Mouse (Mus musculus): ENCODE measurements around the gene Pdia5. TPM values are rescaled to one million over a fixed set of nuclear protein-coding genes. Genes with fewer than 3 reads are reported as not detected.
A peak's percentile ranks its signal among the peaks of the same experiment; 100 is the strongest.

Pdia5 gene
- polyA plus RNA-seq, 1 experiment from 2014 or later = 27.7 TPM

DNA sequence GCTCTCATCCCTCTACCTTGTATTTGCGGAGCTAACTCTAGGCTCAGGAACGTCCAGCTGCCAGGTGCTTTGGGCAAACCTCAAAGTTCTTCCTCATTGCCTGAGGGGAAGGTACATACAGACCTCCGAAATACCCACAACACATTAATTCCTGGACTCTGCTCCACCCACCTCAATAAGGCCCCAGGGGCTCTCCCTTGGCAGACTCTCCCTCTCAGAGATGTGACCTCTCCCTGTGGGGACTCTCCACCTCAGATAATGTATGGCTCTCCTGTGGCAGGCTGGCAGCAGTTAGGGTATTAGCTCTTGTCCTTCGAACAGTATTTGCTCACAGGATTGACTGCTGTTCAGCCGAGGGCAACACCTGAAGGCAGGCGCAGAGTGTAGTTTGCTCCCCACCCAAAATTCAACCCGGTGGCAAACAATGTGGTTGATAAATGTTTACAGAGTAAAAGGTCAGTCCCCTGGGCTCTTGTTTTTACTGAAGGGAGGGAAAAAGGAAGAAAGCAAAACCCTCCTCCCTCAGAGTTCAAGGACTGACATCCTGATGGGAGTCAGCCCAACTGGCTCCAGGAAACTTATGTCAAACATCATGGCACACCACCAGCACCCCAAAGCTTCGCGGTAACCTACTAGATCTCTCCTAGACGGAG is 1.5 kb downstream of the Pdia5 start:
- ATAC-seq (ENCODE audit: low read depth) (no peak), DNase-seq (ENCODE audit: low spot score) (no peak)
- Histone ChIP-seq H3K9me3 (ENCODE audit: control insufficient read depth, low read length) (no peaks in the 10 kb centered on the region), H3K36me3 (ENCODE audit: control insufficient read depth, insufficient read depth, low read length) (no peaks in the 10 kb centered on the region), H3K9ac (ENCODE audit: low read depth, low read length) (peak overlapping the region; percentile 69; the same call in 1 of the 2 replicates), H3K27me3 (replicated peaks; ENCODE audit: control insufficient read depth, insufficient read depth, low read length) (no peaks in the 10 kb centered on the region), H3K27ac (replicated peaks; ENCODE audit: low read depth, low read length) (no peak overlapping the region), H3K4me3 (ENCODE audit: low read depth, low read length) (peak overlapping the region; percentile 66), H3K4me2 (ENCODE audit: low read depth, low read length) (peak overlapping the region; percentile 84), H3K4me1 (ENCODE audit: control insufficient read depth, insufficient read depth, low read length) (peaks cover 18% of the 10 kb centered on the region)
- whole genome bisulfite sequencing = 48% methylated on average over 10 of the region's 10 CpGs

DNA sequence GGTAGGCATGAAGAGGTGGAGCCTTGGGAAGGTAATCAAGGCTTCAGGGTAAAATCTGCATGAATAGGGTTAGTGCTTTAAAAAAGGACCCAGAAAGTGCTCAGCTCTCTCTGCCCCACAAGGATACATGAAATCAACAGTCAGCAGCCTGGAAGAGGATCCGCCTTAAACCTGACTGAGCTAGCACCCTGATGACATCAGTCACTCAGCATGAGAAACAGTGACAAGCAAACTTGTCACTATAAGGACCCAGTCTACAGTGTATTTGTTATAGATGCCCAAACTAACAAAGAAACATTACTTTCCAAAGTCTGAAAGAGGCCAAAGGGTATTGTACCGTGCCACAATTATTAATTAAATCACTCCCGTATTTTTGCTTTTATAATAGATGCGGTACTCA is 2.9 kb downstream of the Pdia5 start:
- H3K27me3 ChIP-seq (replicated peaks; ENCODE audit: control insufficient read depth, insufficient read depth, low read length) = no peaks in the 10 kb centered on the region
- no peaks in the 10 kb centered on the region for H3K36me3 ChIP-seq (ENCODE audit: control insufficient read depth, insufficient read depth, low read length)
- no peak overlapping the region for H3K9ac ChIP-seq (ENCODE audit: low read depth, low read length)
- H3K9me3 ChIP-seq (ENCODE audit: control insufficient read depth, low read length) = no peaks in the 10 kb centered on the region
- DNase-seq (ENCODE audit: low spot score) = no peak
- H3K4me3 ChIP-seq (ENCODE audit: low read depth, low read length) = no peak overlapping the region
- H3K4me1 ChIP-seq (ENCODE audit: control insufficient read depth, insufficient read depth, low read length) = peaks cover 20% of the 10 kb centered on the region
- no peak overlapping the region for H3K27ac ChIP-seq (replicated peaks; ENCODE audit: low read depth, low read length)
- WGBS = 90% methylated on average over 4 of the region's 4 CpGs
- H3K4me2 ChIP-seq (ENCODE audit: low read depth, low read length) = no peak overlapping the region
- ATAC-seq (ENCODE audit: low read depth) = no peak

DNA sequence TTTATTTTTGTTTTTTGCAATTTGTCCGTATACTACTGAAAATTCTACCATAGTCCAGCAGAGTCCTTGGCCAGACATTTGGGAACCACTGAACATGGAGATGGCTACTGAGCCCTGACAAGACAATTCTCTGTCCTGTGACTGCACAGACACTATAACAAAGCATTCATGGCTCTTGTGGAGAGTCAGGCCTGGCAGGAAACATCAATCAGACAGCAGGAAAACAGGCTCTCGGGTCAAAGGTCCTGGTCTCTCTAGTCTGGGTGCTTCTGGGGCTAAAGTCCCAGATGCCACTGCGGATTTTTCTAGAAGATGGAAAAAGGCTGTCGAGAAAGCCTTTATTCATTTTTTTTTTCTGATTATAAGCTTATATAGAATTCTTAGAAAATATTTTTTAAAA is 3.6 kb downstream of the Pdia5 start:
- 34% methylated on average over 4 of the region's 4 CpGs for WGBS
- DNase-seq (ENCODE audit: low spot score) = no peak
- H3K27ac ChIP-seq (replicated peaks; ENCODE audit: low read depth, low read length) = no peak overlapping the region
- ATAC-seq (ENCODE audit: low read depth) = no peak
- H3K4me3 ChIP-seq (ENCODE audit: low read depth, low read length) = no peak overlapping the region
- no peak overlapping the region for H3K4me2 ChIP-seq (ENCODE audit: low read depth, low read length)
- H3K9ac ChIP-seq (ENCODE audit: low read depth, low read length) = no peak overlapping the region
- H3K27me3 ChIP-seq (replicated peaks; ENCODE audit: control insufficient read depth, insufficient read depth, low read length) = no peaks in the 10 kb centered on the region
- H3K36me3 ChIP-seq (ENCODE audit: control insufficient read depth, insufficient read depth, low read length) = no peaks in the 10 kb centered on the region
- no peaks in the 10 kb centered on the region for H3K9me3 ChIP-seq (ENCODE audit: control insufficient read depth, low read length)
- H3K4me1 ChIP-seq (ENCODE audit: control insufficient read depth, insufficient read depth, low read length) = peaks cover 20% of the 10 kb centered on the region

DNA sequence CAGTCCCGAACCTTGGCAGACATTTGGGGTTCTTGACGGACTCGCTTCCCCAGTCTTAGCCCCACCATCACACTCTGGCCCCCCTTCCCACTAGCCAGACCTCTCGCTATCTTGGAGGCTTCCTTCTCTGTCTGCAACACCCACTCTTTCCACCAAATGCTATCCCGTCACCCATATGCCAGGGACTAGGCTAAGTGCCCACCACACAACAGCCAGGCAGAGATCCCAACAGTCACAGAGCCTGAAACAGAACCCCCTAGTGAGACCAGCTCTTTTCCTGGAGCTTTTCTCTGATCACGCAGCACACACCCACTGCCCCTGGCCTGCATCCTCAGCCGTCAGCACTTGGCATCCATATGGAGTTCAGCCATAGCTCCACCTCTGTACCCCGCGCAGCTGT is 5.0 kb downstream of the Pdia5 start:
- Histone ChIP-seq H3K9ac (ENCODE audit: low read depth, low read length) (no peak overlapping the region), H3K4me3 (ENCODE audit: low read depth, low read length) (no peak overlapping the region), H3K9me3 (ENCODE audit: control insufficient read depth, low read length) (no peaks in the 10 kb centered on the region), H3K36me3 (ENCODE audit: control insufficient read depth, insufficient read depth, low read length) (no peaks in the 10 kb centered on the region), H3K27ac (replicated peaks; ENCODE audit: low read depth, low read length) (no peak overlapping the region), H3K27me3 (replicated peaks; ENCODE audit: control insufficient read depth, insufficient read depth, low read length) (no peaks in the 10 kb centered on the region), H3K4me2 (ENCODE audit: low read depth, low read length) (no peak overlapping the region), H3K4me1 (ENCODE audit: control insufficient read depth, insufficient read depth, low read length) (peaks cover 20% of the 10 kb centered on the region)
- DNase-seq (ENCODE audit: low spot score) (no peak), ATAC-seq (ENCODE audit: low read depth) (no peak)
- 61% methylated on average over 9 of the region's 9 CpGs for WGBS

DNA sequence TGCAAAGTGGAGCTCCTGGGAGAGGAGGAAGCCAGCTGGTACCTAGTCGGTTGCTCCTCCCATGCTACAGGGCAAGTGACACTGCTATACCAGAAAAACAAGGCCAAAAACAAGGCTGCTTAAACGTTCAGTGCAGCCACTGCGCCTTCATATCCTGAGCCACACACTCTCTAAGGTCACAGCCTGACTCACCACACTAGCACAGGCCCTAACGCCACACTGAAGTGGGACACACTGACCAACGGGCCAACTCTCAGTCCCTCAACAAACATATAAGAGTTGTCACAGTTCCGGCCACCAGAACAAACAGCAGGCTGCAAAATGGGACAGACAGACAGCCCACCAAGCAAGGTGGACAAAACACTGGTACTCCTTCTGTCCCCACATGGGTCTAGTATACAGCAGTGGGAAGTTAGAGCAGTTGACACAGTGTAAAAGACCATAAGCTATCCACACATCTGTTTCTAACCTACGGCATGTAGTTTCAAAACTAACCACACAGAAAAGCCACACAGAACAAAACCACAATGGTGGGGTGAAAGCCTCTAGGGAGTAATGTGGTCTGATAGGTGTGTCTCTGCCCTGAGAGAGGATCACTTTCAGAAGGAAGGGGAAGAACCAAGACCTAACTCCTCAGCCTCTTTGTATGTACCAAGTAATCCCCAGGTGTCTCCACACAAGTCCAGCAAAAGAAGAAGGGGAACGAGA is 6.0 kb downstream of the Pdia5 start:
- peaks cover 16% of the 10 kb centered on the region for H3K4me1 ChIP-seq (ENCODE audit: control insufficient read depth, insufficient read depth, low read length)
- DNase-seq (ENCODE audit: low spot score) (no peak), ATAC-seq (ENCODE audit: low read depth) (no peak; the same call in 1 of the 2 replicates)

DNA sequence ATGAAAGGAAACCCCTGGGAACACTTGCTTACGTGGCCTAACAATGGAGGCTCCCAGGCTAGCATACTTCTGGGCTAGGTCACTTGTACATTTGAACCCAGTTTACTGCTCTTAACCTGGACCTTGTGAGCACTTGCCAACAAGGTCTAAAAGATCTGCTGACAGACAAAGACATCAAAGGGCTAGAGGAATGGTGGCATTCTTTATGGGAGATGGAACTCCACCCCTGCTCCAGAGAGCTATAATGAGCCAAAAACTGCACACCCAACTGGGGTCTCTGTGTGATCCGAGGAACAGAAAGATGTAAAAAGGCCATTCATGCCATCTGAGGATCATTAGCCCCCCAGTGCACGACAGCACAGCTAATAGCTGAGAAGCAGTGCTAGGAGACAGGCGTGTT is 6.6 kb downstream of the Pdia5 start:
- Histone ChIP-seq H3K9ac (ENCODE audit: low read depth, low read length) (no peak overlapping the region), H3K27ac (replicated peaks; ENCODE audit: low read depth, low read length) (no peak overlapping the region), H3K27me3 (replicated peaks; ENCODE audit: control insufficient read depth, insufficient read depth, low read length) (no peaks in the 10 kb centered on the region), H3K36me3 (ENCODE audit: control insufficient read depth, insufficient read depth, low read length) (no peaks in the 10 kb centered on the region), H3K4me2 (ENCODE audit: low read depth, low read length) (no peak overlapping the region), H3K9me3 (ENCODE audit: control insufficient read depth, low read length) (no peaks in the 10 kb centered on the region), H3K4me3 (ENCODE audit: low read depth, low read length) (no peak overlapping the region), H3K4me1 (ENCODE audit: control insufficient read depth, insufficient read depth, low read length) (peaks cover 13% of the 10 kb centered on the region; the same call in 1 of the 2 replicates)
- WGBS = 63% methylated on average over 4 of the region's 4 CpGs
- DNase-seq (ENCODE audit: low spot score) (no peak), ATAC-seq (ENCODE audit: low read depth) (no peak; the same call in 1 of the 2 replicates)

More for the DNA sequence above, 6.0 kb downstream of the Pdia5 start:
- 68% methylated on average over 8 of the region's 8 CpGs for WGBS
- Histone ChIP-seq H3K27me3 (replicated peaks; ENCODE audit: control insufficient read depth, insufficient read depth, low read length) (no peaks in the 10 kb centered on the region), H3K9ac (ENCODE audit: low read depth, low read length) (no peak overlapping the region), H3K36me3 (ENCODE audit: control insufficient read depth, insufficient read depth, low read length) (no peaks in the 10 kb centered on the region), H3K27ac (replicated peaks; ENCODE audit: low read depth, low read length) (no peak overlapping the region), H3K9me3 (ENCODE audit: control insufficient read depth, low read length) (no peaks in the 10 kb centered on the region), H3K4me2 (ENCODE audit: low read depth, low read length) (no peak overlapping the region), H3K4me3 (ENCODE audit: low read depth, low read length) (no peak overlapping the region)

DNA sequence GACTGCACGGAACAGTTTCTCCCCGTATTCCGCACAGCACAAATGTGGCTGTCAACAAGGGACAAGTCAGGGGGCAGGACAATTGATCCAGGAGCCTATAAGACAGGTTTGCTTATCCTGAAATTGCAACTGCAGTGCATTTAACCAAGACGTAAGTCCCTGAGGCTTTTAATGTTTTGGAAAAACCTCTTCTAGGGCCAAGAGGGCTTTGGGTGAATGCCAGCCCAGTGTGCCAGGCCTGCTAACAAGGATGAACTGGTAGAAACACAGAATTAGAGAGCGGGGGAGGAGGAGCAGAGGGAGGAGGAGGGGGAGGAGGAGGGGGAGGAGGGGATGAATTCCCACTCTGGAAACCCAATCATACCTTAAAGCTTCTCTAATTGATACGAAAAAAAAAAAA is 11.4 kb downstream of the Pdia5 start:
- Histone ChIP-seq H3K4me1 (ENCODE audit: control insufficient read depth, insufficient read depth, low read length) (0 out of 2 replicates have a peak, but pooled peaks cover 3% of the 10 kb centered on the region), H3K4me2 (ENCODE audit: low read depth, low read length) (no peak overlapping the region), H3K36me3 (ENCODE audit: control insufficient read depth, insufficient read depth, low read length) (no peaks in the 10 kb centered on the region), H3K4me3 (ENCODE audit: low read depth, low read length) (no peak overlapping the region), H3K9me3 (ENCODE audit: control insufficient read depth, low read length) (no peaks in the 10 kb centered on the region), H3K9ac (ENCODE audit: low read depth, low read length) (no peak overlapping the region), H3K27ac (replicated peaks; ENCODE audit: low read depth, low read length) (no peak overlapping the region), H3K27me3 (replicated peaks; ENCODE audit: control insufficient read depth, insufficient read depth, low read length) (no peaks in the 10 kb centered on the region)
- no peak for ATAC-seq (ENCODE audit: low read depth)
- peak; percentile 72 for DNase-seq (ENCODE audit: low spot score)
- WGBS = 54% methylated on average over 6 of the region's 6 CpGs

DNA sequence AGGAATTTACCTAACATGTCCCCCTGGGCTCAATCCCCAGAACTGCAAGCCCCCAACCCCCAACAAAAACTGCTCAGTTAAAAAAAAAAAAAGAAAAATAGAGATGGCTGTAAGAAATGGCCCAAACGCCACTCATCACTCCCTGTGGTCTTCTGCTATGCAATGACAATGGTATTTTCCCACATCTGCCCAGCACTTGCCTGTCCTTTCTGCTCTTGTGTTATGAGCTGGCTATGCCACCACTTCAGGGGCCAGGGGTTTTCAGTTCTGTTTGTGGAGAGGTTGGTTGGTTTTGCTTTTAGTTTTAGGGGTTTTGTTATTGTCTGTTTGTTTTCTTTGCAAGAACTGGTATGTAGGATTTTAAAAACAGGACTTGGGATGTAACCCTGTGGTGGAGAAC is 13.4 kb downstream of the Pdia5 start:
- 58% methylated on average over 1 of the region's 1 CpGs for WGBS
- H3K9me3 ChIP-seq (ENCODE audit: control insufficient read depth, low read length) = no peaks in the 10 kb centered on the region
- no peaks in the 10 kb centered on the region for H3K4me1 ChIP-seq (ENCODE audit: control insufficient read depth, insufficient read depth, low read length)
- H3K27ac ChIP-seq (replicated peaks; ENCODE audit: low read depth, low read length) = no peak overlapping the region
- no peak overlapping the region for H3K4me2 ChIP-seq (ENCODE audit: low read depth, low read length)
- H3K4me3 ChIP-seq (ENCODE audit: low read depth, low read length) = no peak overlapping the region
- DNase-seq (ENCODE audit: low spot score) = no peak
- H3K27me3 ChIP-seq (replicated peaks; ENCODE audit: control insufficient read depth, insufficient read depth, low read length) = no peaks in the 10 kb centered on the region
- H3K36me3 ChIP-seq (ENCODE audit: control insufficient read depth, insufficient read depth, low read length) = no peaks in the 10 kb centered on the region
- no peak overlapping the region for H3K9ac ChIP-seq (ENCODE audit: low read depth, low read length)
- ATAC-seq (ENCODE audit: low read depth) = no peak
